Mouse (Mus musculus): ENCODE results near the gene Abr. TPM values are rescaled to one million over a fixed set of nuclear protein-coding genes. Genes with fewer than 3 reads are reported as not detected.
A peak's percentile ranks its signal among the peaks of the same experiment; 100 is the strongest.

Abr gene
- polyA plus RNA-seq (2014; fragmentation: Nextera tagmentation; extraction: Ambion mirVana): 42.7 and 49.0 TPM in 2 replicates

DNA sequence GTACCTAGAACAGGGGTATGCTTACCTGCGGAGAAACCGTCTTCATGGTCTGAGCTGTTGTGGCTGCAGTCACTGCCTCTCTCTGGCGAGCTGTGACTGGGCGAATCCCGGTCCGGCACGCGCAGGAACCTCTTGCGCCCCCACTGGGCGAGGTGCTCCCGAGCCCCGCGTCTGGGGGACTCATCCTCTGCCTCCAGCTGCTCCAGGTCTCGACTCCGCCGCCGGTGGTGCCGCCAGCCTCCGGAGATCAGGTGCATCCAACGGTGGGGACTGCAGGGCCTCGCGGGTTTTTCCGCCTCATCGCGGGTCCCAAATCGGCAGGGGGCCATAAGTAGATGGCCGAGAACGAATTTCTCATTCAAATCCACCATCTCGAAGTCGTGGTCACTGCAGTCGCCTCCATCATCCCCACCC, at the start of gene Abr:
Gene Abr (minus strand): TSS at position 163 of the 414 bp plus-strand sequence.
- Histone ChIP-seq H3K27ac (ENCODE audit: low read length) (peak within 1 kb of the TSS; percentile 22; the same call in 1 of the 2 replicates), H3K4me3 (ENCODE audit: low read depth, low read length) (peak within 1 kb of the TSS; percentile 64), H3K4me2 (replicated peaks; ENCODE audit: low read depth, low read length) (peak within 1 kb of the TSS; percentile 93), H3K9me3 (ENCODE audit: control insufficient read depth, low read depth, low read length) (no peaks in the 10 kb centered on the region), H3K27me3 (ENCODE audit: control insufficient read depth, insufficient read depth, low read length) (0 out of 2 replicates have a peak, but pooled peaks cover 6% of the 10 kb centered on the region), H3K4me1 (ENCODE audit: control insufficient read depth, insufficient read depth, low read length) (0 out of 2 replicates have a peak, but pooled peaks cover 2% of the 10 kb centered on the region), H3K9ac (replicated peaks; ENCODE audit: low read depth, low read length) (peak within 1 kb of the TSS; percentile 50), H3K36me3 (ENCODE audit: control insufficient read depth, insufficient read depth, low read length) (no peaks in the 10 kb centered on the region)
- under 1% methylated on average over 31 of the region's 31 CpGs for WGBS
- no peak for ATAC-seq (ENCODE audit: insufficient number of reproducible peaks, insufficient read depth, low FRiP score, low read depth)

DNA sequence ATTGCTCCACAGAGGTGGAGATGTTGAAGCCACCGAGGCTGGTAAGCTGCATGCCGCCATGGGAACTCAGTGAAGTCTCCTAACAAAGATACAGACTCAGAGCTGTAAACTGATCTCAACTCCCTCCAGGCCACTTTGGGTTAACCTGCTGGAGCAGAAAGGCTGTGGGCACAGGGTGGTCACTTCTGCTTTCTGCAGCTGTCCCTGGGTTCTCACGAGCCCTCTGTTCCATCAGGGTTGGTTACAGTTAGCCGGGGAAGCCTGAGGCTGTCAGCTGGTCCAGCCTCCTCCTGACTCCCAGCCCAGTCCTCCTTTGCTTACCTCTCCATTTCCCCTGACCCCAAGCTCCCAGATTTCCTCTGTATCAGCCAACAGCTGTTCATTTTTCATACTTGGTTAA, 45.7 kb upstream of the Abr start:
- no peak overlapping the region for H3K27ac ChIP-seq (ENCODE audit: low read length)
- 35% methylated on average over 4 of the region's 4 CpGs for WGBS
- no peak overlapping the region for H3K4me2 ChIP-seq (replicated peaks; ENCODE audit: low read depth, low read length)
- H3K27me3 ChIP-seq (ENCODE audit: control insufficient read depth, insufficient read depth, low read length): peaks cover 19% of the 10 kb centered on the region
- 0 out of 2 replicates have a peak, but pooled peaks cover 4% of the 10 kb centered on the region for H3K4me1 ChIP-seq (ENCODE audit: control insufficient read depth, insufficient read depth, low read length)
- H3K9ac ChIP-seq (replicated peaks; ENCODE audit: low read depth, low read length): no peak overlapping the region
- H3K9me3 ChIP-seq (ENCODE audit: control insufficient read depth, low read depth, low read length): no peaks in the 10 kb centered on the region
- no peak; the same call in 1 of the 2 replicates for ATAC-seq (ENCODE audit: insufficient number of reproducible peaks, insufficient read depth, low FRiP score, low read depth)
- H3K4me3 ChIP-seq (ENCODE audit: low read depth, low read length): no peak overlapping the region
- no peaks in the 10 kb centered on the region for H3K36me3 ChIP-seq (ENCODE audit: control insufficient read depth, insufficient read depth, low read length)

- Histone ChIP-seq H3K9me3 (ENCODE audit: control insufficient read depth, low read depth, low read length) (no peaks in the 10 kb centered on the region), H3K36me3 (ENCODE audit: control insufficient read depth, insufficient read depth, low read length) (no peaks in the 10 kb centered on the region), H3K27ac (ENCODE audit: low read length) (no peak overlapping the region), H3K4me2 (replicated peaks; ENCODE audit: low read depth, low read length) (peak overlapping the region; percentile 53), H3K4me1 (ENCODE audit: control insufficient read depth, insufficient read depth, low read length) (0 out of 2 replicates have a peak, but pooled peaks cover 4% of the 10 kb centered on the region), H3K4me3 (ENCODE audit: low read depth, low read length) (peak overlapping the region; percentile 25), H3K9ac (replicated peaks; ENCODE audit: low read depth, low read length) (no peak overlapping the region), H3K27me3 (ENCODE audit: control insufficient read depth, insufficient read depth, low read length) (peaks cover 7% of the 10 kb centered on the region; the same call in 1 of the 2 replicates)
- ATAC-seq (ENCODE audit: insufficient number of reproducible peaks, insufficient read depth, low FRiP score, low read depth): no peak
- 10% methylated on average over 35 of the region's 35 CpGs for WGBS
These were observed 44.0 kb upstream of the Abr start for GRCm38 (mm10) chr11:76666002-76666649.

DNA sequence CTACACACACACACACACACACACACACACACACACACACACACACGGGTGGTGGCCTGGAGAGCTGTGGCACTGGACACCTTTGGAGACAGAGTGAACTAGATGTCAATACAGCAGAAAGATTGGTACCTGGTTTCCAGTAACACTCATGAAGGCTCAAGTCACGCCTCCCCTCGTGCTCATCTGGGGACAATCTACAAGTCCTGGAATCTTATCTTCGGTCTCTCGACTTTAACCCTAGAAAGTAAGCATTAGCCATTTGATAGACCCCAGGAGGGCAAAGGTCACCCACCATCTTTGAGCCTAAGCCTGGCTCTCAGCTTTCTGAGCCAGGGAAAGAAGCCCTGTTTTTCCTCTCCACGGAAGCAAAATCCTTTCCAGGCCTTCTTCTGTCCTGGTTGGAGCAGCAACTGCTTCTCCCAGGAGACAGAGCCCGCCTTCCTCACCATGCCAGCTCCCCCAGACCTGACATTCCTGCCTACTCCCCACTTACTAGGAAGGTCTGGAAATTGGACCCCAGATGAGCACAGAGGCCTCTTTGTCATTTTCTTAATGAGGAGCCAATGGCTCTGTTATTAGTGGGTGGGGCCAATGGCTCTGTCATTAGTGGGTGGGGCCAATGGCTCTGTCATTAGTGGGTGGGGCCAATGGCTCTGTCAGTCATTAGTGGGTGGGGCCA, 39.8 kb upstream of the Abr start:
- Histone ChIP-seq H3K4me3 (ENCODE audit: low read depth, low read length) (no peak overlapping the region), H3K4me2 (replicated peaks; ENCODE audit: low read depth, low read length) (no peak overlapping the region), H3K27me3 (ENCODE audit: control insufficient read depth, insufficient read depth, low read length) (no peaks in the 10 kb centered on the region), H3K4me1 (ENCODE audit: control insufficient read depth, insufficient read depth, low read length) (0 out of 2 replicates have a peak, but pooled peaks cover 2% of the 10 kb centered on the region), H3K9ac (replicated peaks; ENCODE audit: low read depth, low read length) (no peak overlapping the region), H3K27ac (ENCODE audit: low read length) (no peak overlapping the region), H3K36me3 (ENCODE audit: control insufficient read depth, insufficient read depth, low read length) (no peaks in the 10 kb centered on the region), H3K9me3 (ENCODE audit: control insufficient read depth, low read depth, low read length) (no peaks in the 10 kb centered on the region)
- no peak for ATAC-seq (ENCODE audit: insufficient number of reproducible peaks, insufficient read depth, low FRiP score, low read depth)
- 49% methylated on average over 7 of the region's 7 CpGs for WGBS

- 38% methylated on average over 14 of the region's 14 CpGs for WGBS
- Histone ChIP-seq H3K9ac (replicated peaks; ENCODE audit: low read depth, low read length) (no peak overlapping the region), H3K36me3 (ENCODE audit: control insufficient read depth, insufficient read depth, low read length) (no peaks in the 10 kb centered on the region), H3K4me3 (ENCODE audit: low read depth, low read length) (no peak overlapping the region), H3K4me2 (replicated peaks; ENCODE audit: low read depth, low read length) (no peak overlapping the region), H3K27me3 (ENCODE audit: control insufficient read depth, insufficient read depth, low read length) (no peaks in the 10 kb centered on the region), H3K27ac (ENCODE audit: low read length) (no peak overlapping the region), H3K9me3 (ENCODE audit: control insufficient read depth, low read depth, low read length) (no peaks in the 10 kb centered on the region), H3K4me1 (ENCODE audit: control insufficient read depth, insufficient read depth, low read length) (no peaks in the 10 kb centered on the region)
- peak; percentile 58; the same call in 1 of the 2 replicates for ATAC-seq (ENCODE audit: insufficient number of reproducible peaks, insufficient read depth, low FRiP score, low read depth)
These were observed 37.2 kb upstream of the Abr start for GRCm38 (mm10) chr11:76659138-76659930.

GRCm38 (mm10) chr11:76657450-76657970, 35.4 kb upstream of the Abr start:
- Histone ChIP-seq H3K9ac (replicated peaks; ENCODE audit: low read depth, low read length) (no peak overlapping the region), H3K4me2 (replicated peaks; ENCODE audit: low read depth, low read length) (no peak overlapping the region), H3K36me3 (ENCODE audit: control insufficient read depth, insufficient read depth, low read length) (no peaks in the 10 kb centered on the region), H3K27me3 (ENCODE audit: control insufficient read depth, insufficient read depth, low read length) (no peaks in the 10 kb centered on the region), H3K9me3 (ENCODE audit: control insufficient read depth, low read depth, low read length) (no peaks in the 10 kb centered on the region), H3K4me1 (ENCODE audit: control insufficient read depth, insufficient read depth, low read length) (no peaks in the 10 kb centered on the region), H3K27ac (ENCODE audit: low read length) (no peak overlapping the region), H3K4me3 (ENCODE audit: low read depth, low read length) (no peak overlapping the region)
- ATAC-seq (ENCODE audit: insufficient number of reproducible peaks, insufficient read depth, low FRiP score, low read depth): no peak
- WGBS: 35% methylated on average over 4 of the region's 4 CpGs

GRCm38 (mm10) chr11:76655106-76655505, 33.0 kb upstream of the Abr start:
- ATAC-seq (ENCODE audit: insufficient number of reproducible peaks, insufficient read depth, low FRiP score, low read depth): no peak
- H3K36me3 ChIP-seq (ENCODE audit: control insufficient read depth, insufficient read depth, low read length): no peaks in the 10 kb centered on the region
- 5% methylated on average over 10 of the region's 10 CpGs for WGBS
- H3K27ac ChIP-seq (ENCODE audit: low read length): no peak overlapping the region
- no peaks in the 10 kb centered on the region for H3K4me1 ChIP-seq (ENCODE audit: control insufficient read depth, insufficient read depth, low read length)
- H3K9ac ChIP-seq (replicated peaks; ENCODE audit: low read depth, low read length): no peak overlapping the region
- peak overlapping the region; percentile 42; the same call in 1 of the 2 replicates for H3K4me2 ChIP-seq (replicated peaks; ENCODE audit: low read depth, low read length)
- H3K27me3 ChIP-seq (ENCODE audit: control insufficient read depth, insufficient read depth, low read length): no peaks in the 10 kb centered on the region
- H3K9me3 ChIP-seq (ENCODE audit: control insufficient read depth, low read depth, low read length): no peaks in the 10 kb centered on the region
- H3K4me3 ChIP-seq (ENCODE audit: low read depth, low read length): no peak overlapping the region

- Histone ChIP-seq H3K4me1 (ENCODE audit: control insufficient read depth, insufficient read depth, low read length) (no peaks in the 10 kb centered on the region), H3K9me3 (ENCODE audit: control insufficient read depth, low read depth, low read length) (no peaks in the 10 kb centered on the region), H3K9ac (replicated peaks; ENCODE audit: low read depth, low read length) (no peak overlapping the region), H3K4me3 (ENCODE audit: low read depth, low read length) (no peak overlapping the region), H3K27me3 (ENCODE audit: control insufficient read depth, insufficient read depth, low read length) (no peaks in the 10 kb centered on the region), H3K36me3 (ENCODE audit: control insufficient read depth, insufficient read depth, low read length) (no peaks in the 10 kb centered on the region), H3K4me2 (replicated peaks; ENCODE audit: low read depth, low read length) (no peak overlapping the region), H3K27ac (ENCODE audit: low read length) (no peak overlapping the region)
- no peak for ATAC-seq (ENCODE audit: insufficient number of reproducible peaks, insufficient read depth, low FRiP score, low read depth)
- 52% methylated on average over 3 of the region's 3 CpGs for WGBS
These were observed 30.8 kb upstream of the Abr start for GRCm38 (mm10) chr11:76652838-76653334.

Data from stomach, embryonic 14.5 days (tissue).